Mouse (Mus musculus) fat pad, adult 2 months (tissue): ENCODE measurements around the gene Stard13.

Source experiments
- DNase-seq: peaks from one replicate; pipeline ENCODE4 v3.0.0-alpha.2; 2011; ENCODE audit warnings: low read depth, low spot score; ENCODE audit errors: extremely low read depth

Gene Stard13

DNA sequence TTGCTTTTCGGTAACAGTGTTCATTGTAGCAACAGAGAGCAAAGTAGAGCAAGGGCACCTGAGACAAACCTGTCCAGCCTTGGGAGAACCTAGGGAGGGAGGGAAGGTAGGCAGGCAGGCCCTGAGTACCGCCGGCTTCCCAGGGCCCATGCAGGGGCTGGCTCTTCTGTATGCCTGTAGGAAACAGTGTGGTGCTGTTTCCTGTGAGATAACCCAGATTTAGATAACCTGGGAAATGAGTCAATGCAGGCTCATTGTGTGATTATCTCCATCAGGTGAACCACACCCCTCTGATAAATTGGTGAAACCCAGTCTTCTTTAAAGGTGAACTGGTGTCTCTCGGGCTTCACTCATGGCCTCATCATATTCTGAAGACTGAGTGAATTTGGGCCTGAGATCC is 207.6 kb downstream of the Stard13 start:
- DNase-seq: no peak

DNA sequence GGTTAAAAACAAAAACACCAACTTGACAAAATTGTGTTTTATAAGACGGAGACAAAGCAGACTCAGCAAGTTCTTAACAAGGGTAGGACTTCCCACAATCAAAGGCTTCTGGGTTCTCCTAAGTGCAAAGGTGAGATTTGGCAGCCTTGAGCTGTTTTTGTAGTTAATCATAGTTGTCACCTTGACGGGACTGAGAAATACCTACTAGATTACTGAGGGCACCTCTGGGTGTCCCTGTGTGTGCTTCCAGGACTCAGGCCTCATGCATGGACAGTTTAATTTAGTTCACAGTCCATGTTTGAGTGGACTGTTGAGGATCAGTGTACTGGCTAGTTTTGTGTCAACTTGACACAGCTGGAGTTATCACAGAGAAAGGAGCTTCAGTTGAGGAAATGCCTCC is 209.2 kb downstream of the Stard13 start:
- DNase-seq: no peak

DNA sequence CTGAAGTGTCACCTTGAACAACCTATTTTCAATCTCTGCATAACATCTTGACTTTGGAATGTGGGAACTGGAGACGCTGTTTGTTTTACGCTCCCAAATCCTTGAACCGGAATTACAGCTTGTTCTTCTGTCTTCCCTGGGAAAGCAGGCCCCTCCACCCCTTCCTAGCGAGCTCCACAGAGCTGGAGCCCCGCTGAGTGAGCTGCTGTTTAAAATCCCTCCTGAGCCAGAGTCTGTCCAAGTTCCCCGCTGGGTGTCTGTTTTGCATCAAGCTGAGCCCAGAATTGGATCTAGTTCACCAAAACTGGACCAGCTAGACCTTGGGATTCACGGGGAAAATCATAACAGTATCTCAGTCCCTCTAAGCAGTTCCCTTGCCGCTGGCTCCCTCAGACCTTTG is 210.2 kb downstream of the Stard13 start:
- DNase-seq: no peak

DNA sequence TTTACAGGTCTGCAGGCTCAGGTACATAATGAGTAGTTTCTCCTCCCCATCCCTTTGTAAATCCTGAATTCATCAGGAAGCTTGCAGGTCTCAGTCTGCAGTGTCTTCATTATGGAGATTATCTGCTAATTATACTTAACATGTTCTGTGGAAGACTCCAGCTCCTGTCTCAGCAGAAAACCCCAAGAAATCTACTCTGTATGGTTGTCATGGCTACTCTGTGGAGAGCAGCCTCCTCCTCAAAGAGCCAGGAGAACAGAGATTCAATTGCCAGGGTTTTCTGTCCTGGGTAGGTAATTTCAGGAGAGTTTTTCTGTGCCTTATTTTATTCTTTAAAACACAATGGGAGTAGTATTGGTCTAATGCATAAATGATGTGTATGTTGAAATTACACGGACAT is 210.7 kb downstream of the Stard13 start:
- no peak for DNase-seq

DNA sequence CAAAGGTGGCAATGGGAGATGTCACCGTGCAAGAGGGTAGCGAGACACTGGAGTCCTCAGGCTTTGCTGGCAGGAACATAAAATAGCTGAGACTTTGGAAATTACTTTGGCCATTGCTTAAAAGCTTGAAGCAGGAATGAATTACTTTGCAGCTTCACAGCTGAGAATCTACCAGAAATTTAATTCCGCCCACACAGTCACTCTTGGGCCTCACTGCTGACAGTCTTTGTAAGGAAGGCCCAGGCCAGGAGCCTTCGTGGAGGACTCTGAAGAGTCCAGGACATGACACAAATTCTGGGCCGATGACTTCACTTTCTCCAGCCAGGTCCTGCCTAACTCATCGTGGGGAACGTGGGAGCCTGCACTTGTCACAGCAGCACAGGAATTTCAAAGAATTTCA is 211.6 kb downstream of the Stard13 start:
- no peak for DNase-seq

DNA sequence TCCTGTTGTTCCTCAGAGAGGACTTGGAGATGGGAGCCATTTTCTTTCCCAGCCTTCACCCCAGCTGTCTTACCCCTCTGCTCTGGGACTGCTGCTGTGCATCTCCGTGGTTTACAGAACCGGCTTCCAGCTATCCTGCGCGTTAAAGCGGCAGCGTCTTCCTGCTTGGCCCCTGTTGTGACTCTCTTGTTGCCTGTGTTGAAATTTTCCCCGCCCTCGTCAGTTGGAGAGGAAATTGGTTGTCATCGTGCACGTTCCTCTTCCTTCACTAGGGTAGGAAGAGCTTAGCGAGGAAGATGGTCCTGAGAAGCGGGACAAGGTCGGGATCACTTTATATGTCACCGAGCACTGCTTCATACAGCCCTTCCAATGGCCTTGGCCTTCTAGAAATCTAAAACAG is 212.8 kb downstream of the Stard13 start:
- no peak for DNase-seq

DNA sequence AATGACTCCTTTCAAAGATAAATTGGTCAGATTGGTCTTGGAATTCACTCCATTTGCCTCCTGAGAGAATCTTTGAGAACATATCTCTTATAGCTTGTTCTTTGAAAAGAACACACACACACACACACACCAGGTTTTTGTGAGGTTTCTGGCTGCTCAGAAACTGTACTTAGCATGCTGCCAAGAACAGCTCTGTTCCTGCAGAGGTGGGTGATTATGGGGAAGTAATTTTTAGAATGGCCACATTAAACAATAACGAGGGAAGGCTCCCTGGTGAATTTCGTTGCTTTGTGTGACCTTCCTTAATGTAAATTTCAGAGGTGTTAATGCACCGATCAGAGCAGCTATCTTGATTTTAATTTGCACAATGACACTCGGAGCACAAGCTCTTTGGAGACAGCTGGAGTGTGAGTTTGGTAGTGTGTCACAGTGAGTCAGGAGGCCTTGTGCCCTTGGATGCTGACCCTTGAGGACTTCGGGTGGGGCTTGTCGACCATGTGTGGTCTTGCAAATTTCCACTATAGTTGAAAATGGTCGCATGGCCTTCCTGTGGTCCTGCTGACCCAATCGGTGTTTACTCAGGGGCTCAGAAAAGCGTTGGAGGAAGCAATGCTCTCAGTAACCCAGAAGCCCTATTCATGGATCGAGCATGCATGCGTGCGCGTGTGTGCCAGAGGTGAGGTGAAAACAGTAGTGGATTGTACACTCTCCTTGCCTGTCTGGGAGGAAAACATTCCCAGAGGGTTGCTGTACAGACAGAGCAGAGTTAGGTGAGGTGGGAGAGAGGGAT is 213.4 kb downstream of the Stard13 start:
- DNase-seq: no peak

DNA sequence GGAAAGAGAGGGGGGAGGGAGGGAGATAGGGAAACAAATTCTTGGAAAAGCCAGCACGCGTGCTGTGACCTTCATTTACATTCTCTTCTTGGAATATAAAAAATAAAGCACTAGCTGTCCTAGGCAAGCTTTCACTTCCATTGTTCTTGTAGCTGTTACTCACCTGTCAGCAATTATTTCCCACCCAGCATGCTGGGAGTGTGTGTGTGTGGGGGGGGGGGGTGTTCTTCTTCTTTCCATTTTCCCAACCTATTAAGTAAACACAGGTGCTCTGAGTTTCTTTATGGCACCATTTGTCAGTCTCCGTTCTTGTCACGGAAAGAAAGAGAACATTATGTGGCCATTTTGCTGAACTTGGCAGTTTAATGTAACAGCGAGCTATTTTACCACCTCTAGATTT is 214.7 kb downstream of the Stard13 start:
- no peak for DNase-seq

DNA sequence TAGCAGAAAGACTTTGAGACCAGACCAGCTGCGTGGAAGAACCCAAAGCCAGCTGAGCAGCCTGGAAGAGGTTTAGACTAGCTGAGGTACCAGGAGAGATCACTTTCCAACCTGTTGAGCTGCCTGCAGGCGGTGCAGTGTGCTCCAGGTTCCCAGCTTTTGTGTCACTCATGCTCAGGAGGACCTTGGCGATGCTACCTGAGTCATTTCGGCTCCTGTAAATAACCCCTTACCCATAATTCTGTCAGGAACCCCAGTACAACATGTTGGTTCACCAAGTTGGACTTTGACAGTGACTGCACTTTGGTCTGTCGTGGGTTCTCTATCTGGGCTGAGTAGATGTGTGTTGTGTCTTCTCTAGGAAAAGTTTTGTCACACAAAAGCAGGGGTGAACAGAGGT is 215.2 kb downstream of the Stard13 start:
- no peak for DNase-seq

DNA sequence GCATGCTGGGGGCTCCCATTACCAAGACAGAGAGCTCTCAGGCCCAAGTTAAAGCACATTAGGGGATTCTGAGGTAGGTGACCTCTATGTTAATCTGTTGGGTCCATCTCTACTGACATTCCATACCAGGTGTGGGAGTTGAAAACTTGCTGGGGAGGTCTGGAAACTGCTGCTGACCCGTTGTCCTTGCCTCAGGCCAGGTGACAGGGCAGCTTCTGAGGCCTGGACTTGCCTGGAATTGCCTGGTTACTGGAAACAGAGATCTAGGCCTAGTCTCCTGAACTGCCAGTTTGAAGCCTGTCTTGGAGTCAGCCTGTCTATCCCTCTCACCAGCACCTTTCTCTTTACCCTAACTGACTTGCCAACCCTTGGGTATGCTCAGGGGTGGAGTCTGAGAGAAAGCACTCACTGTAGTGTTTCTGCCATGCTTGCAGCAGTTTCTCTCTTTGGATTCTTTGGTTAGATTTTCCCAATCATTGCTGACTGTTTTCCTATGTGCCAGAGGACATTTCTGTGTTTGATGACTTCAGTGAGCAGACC is 229.3 kb downstream of the Stard13 start:
- DNase-seq: no peak

DNA sequence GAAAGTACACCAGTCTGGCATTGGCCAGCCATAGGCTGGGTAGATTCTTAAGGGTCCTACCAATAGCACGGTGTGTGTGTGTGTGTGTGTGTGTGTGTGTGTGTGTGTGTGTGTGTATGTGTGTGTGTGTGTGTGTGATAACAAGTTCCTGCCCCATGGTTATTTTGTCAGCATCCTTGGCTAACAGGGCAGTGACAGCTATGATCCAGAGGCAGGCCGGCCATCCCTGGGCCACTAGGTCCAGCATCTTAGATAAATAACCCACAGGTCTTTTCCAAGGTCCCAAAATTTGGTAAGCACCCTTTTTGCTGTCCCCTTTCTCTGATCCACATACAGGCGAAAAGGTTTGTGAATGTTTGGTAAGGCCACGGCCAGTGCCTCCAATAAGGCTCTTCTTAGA is 231.6 kb downstream of the Stard13 start:
- DNase-seq: no peak

DNA sequence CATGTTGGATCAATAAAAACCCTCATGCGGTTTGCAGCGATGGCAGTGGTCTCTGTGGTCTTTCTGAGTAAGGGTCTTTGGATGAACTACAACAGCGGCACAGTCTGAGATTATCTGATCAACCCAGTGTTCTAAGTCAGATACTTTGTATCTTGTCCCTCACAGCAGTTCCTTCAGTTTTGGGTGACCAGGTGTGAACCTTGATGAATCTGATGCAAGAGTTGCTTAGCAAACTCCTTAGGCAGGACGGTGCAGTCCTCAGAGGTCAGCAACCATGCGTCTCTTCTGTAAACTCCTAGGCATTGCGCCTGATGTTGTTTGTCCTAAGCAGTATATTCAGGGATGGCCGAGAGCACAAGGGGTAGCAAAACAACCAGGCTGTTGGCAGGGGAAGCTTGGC is 232.5 kb downstream of the Stard13 start:
- DNase-seq: no peak

DNA sequence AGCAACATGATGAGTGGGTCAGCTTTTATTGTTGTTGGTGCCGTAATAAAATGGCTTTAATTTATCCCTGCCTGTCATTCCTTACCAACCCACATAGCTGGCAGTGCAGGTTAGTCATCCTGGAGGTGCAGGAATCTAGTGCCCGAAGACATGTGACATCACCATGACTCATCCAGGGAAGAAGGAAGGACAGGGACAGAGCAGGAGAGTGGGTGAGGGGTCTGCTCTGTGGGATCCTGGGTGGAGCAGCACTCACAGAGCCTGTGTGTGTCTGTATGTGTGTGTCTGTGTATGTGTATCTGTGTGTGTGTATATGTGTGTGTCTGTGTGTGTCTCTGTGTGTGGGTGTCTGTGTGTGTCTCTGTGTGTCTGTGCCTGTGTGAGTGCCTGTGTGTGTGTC is 237.1 kb downstream of the Stard13 start:
- peak; percentile 51 for DNase-seq

DNA sequence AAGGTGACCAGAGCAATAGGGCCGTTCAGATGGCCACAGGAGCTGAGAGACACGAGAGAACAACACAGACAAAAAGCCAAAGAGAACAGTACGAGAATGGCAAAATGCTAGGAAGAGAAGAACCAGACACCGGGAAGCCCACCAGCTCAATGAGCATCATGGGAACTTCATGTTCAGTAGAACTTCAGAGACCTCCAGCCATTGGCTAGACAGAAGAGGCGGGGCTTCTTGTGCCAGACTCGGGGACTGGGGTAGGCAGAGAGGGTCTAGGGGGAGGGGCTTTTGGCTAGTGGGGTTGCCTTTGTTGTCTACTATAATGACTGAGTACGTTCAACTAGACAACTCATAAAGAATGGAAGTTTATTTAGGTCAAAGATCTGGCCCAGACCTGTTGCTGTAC is 239.5 kb downstream of the Stard13 start:
- no peak for DNase-seq
